Mouse (Mus musculus) gastrocnemius, adult 2 months (tissue): ENCODE data around the gene Sfswap. TPM values are rescaled to one million over a fixed set of nuclear protein-coding genes. Genes with fewer than 3 reads are reported as not detected.

Source experiments
- DNase-seq: peaks from one replicate; pipeline ENCODE4 v3.0.0; 2022
- H3K27ac ChIP-seq: fragments of 200-600 bp; 2 replicates; pipeline ENCODE4 v1.8.1; 2022; ENCODE audit warnings: mild to moderate bottlenecking
- H3K4me3 ChIP-seq: fragments of 200-600 bp; 2 replicates; pipeline ENCODE4 v1.8.1; 2022; ENCODE audit warnings: mild to moderate bottlenecking, moderate library complexity
- CTCF ChIP-seq: fragments of 200-600 bp; IDR thresholded peaks from 2 replicates; pipeline ENCODE4 v1.8.1; 2022; ENCODE audit warnings: antibody characterized with exemption, mild to moderate bottlenecking, moderate library complexity
- intact Hi-C: fragments of 180-260 bp; cut with DNase I; formaldehyde crosslinking; loops from one replicate; pipeline ENCODE4 v1.15.1; 2025
- total RNA-seq, 2 experiments: library from RNA; stranded (reverse); gene quantifications; 2 replicates each; pipeline ENCODE4 v1.2.3; 2021

The Sfswap gene
- total RNA-seq, 2 experiments from 2014 or later: 24.5 to 26.3 TPM

DNA sequence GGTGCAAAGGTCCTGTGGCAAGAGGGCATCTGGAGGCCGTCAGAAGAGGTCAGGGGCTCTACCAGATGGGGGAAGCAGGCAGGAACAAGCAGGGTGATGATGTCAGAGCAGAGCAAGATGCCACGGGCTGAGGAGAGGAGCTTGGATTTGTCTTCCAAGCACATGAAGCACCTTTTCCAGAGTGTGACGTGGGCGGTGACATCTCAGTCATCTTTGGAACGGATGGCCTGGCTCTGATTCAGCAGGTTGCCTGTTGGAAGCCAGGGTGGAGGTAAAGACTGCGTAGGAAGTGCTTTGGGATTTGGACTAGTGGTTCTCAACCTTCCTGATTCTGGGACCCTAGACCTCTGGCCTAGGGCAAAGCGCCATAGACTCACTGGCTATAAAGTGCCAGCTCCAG lies 80.0 kb downstream of the Sfswap start:
- no peak for DNase-seq
- intact Hi-C loops: no loop called here
- no peak for TF ChIP-seq CTCF
- Histone ChIP-seq H3K4me3 (no peak overlapping the region), H3K27ac (no peak overlapping the region)

DNA sequence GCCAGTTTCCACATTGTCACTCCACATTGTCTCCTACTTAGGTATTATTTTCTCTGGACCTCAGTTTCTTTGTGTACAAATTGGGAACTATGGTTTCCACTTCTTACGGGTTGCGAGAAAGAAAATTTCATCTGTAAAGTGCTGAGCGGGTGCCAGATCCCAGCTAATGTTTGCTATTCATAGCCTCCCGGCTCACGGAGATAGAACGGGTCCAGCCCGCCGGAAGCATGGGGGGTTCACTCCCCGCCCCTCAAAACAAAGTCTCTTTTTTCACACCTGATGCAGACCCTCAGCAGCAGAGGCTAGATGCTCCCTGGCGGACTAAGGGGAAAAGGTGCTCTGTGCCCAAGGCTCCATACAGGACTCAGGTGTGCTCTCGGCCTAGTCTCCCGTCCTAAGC lies 82.3 kb downstream of the Sfswap start:
- intact Hi-C loops: loop anchor here (2.0 kb wide), 1 partner anchor 83 kb away; the partner anchor contains the start of gene Sfswap
- Histone ChIP-seq H3K27ac (no peak overlapping the region), H3K4me3 (peak overlapping the region; percentile 87)
- DNase-seq: no peak
- TF ChIP-seq CTCF: no peak

DNA sequence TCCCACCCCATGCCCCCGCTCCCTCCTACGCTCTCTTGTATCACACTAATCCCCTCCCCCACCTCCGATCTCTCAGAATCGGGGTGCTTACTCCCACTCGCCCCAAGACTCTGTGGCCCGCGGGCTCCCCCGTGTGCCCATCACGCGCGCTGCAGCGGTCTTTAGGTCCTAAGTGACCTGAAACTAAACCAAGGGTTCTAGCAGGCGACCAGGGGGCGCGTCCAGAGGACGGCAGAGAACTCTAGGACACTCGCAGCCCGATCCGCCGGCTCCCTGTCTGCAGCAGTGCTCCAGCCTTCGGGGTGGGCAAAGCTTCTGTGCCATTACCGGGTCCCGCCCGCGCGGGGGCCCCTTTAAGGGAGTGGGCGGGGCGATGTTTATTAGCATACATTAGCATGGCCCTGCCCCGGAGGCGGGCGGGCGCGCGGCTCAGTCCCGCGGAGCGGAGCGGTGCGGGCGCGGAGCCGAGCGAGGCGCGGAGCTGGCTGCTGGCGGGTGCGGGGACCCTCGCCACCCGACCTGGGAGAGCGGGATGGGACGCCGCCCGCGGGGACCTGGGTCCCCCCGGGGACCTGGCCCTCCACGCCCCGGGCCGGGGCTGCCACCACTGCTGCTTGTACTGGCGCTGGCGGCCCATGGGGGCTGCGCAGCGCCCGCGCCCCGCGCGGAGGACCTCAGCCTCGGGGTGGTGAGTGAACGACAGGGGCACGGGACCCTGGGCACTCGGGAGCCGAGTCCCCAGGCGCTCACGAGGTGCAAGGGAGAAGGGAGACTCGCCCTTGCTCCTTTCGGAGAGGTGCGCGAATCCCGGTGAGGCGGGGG lies 83.0 kb downstream of the Sfswap start, which contains the start of gene Mmp17:
Gene Mmp17, plus strand, starts transcription at position 409 of the 822 bp plus-strand sequence.
- peak; percentile 81 for TF ChIP-seq CTCF
- H3K27ac ChIP-seq: peak within 1 kb of the TSS; percentile 89
- DNase-seq: peak; percentile 90
- intact Hi-C loops: loop anchor here (2.0 kb wide), 2 partner anchors 83 to 195 kb away; partner anchors contain the start of gene Sfswap
- peak within 1 kb of the TSS; percentile 87 for H3K4me3 ChIP-seq

DNA sequence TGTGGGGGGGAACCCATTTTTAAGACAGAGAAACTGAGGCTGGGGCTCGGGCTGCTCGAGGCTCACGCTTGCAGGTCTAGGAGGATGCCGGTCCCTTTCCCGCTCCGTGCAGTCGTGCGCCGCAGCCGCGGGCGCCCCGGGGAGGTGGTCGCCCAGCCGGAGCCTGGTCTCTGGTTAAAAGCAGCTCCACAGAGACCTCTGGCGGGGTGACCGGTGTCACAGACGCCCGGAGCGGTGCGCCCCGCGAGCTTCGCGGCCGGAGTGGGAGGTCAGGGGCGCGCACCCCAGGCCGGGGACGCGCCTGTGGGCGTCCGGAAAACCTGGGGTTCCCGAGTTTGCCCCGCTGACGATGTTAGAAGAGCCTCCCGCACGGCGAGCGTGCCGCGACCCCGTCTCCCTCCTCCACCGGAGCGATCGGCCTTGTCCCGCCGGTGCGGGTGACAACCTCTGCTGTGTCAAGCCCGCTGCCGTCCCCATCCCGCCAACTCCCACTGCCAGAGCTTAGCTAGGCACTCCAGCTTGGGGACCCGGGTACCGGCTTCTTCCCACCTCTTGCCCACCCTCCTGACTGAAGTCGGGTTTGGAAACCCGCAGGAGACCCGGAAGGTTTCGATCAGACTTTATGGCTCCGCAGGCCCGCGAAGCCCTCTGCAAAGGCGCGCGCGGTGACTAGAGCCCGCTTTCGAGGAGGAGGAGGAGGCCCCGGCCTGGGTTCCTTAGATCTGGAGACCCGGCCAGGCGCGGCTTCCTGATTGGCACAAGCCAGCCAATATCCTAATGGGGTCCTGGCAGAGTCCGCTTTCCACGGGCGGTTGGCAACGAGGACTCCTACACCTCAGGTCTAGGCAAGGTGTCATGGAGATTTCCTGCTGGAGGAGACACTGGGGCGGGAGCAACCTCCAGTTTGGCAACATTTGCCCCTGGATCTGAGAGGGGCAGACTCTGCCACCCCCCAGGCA lies 83.8 kb downstream of the Sfswap start:
- H3K27ac ChIP-seq: peak overlapping the region; percentile 89
- peak overlapping the region; percentile 87 for H3K4me3 ChIP-seq
- TF ChIP-seq CTCF: no peak; the same call in 1 of the 2 replicates
- DNase-seq: peak; percentile 41
- intact Hi-C loops: loop anchor here (2.0 kb wide), 1 partner anchor 196 kb away; no protein-coding TSS in a partner anchor

DNA sequence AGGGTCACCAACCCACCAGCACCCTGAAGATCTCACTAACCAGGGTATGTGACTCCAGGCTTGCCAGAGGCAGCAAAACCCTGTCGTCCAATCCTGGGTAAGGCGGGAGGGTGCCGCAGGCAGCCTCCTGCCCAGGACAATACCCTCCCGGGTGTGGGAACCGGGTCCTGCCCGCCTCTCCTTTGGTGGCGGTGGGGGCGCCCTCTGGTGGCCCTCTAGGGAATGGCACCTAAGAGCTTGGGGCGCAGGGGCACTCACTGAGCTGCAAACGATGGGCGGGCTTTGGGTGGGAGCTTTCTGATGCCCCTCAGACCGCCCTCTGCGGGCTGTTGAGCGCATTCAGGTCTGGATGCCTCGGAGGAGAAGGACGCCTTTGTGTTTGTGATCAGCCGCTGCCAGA lies 85.0 kb downstream of the Sfswap start:
- no peak overlapping the region for H3K27ac ChIP-seq
- DNase-seq: peak; percentile 85
- TF ChIP-seq CTCF: peak; percentile 96
- H3K4me3 ChIP-seq: peak overlapping the region; percentile 87
- intact Hi-C loops: loop anchor here (2.0 kb wide), 3 partner anchors 169 to 523 kb away; no protein-coding TSS in a partner anchor

DNA sequence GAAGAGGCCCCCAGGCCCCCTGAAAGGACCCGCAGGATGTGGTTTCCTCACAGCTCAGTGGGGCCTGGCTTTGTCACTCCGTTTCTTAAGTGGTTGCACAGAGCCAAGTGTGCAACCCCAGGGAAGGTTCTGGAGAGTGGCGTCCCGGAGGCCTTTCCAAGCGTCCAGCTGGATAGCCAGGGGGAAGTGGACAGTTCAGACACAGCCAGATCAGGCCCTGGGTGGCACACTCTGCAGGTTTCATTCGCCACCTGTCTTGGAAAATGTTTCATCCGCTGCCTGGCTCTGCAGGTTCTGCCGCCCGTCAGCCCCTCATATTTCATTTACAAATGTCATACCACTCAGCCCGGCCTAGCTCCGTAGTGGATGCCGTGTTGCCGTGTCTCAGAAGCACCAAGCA lies 85.5 kb downstream of the Sfswap start:
- no peak overlapping the region for H3K27ac ChIP-seq
- TF ChIP-seq CTCF: no peak
- H3K4me3 ChIP-seq: no peak overlapping the region
- DNase-seq: no peak
- intact Hi-C loops: loop anchor here (2.0 kb wide), 3 partner anchors 170 to 524 kb away; no protein-coding TSS in a partner anchor

DNA sequence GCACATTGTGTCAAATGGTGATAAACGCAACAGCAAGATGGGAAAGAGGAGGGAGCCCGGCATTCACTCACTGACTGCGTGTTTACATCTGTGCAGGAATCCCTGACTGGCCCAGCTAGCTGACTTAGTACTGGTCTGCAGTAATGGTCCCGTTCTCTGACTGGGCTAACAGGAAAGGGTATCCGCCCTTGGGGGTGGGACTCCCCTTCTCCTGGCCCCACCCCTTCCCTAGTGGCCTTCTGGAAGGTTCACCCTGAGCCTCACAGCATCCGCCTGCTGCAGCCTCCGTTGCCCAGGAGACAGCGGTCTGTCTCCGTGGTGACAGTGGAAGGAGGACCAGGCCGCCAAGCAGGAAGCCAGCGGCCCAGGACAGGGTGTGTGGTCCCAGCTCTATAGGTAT lies 89.9 kb downstream of the Sfswap start:
- no peak for DNase-seq

DNA sequence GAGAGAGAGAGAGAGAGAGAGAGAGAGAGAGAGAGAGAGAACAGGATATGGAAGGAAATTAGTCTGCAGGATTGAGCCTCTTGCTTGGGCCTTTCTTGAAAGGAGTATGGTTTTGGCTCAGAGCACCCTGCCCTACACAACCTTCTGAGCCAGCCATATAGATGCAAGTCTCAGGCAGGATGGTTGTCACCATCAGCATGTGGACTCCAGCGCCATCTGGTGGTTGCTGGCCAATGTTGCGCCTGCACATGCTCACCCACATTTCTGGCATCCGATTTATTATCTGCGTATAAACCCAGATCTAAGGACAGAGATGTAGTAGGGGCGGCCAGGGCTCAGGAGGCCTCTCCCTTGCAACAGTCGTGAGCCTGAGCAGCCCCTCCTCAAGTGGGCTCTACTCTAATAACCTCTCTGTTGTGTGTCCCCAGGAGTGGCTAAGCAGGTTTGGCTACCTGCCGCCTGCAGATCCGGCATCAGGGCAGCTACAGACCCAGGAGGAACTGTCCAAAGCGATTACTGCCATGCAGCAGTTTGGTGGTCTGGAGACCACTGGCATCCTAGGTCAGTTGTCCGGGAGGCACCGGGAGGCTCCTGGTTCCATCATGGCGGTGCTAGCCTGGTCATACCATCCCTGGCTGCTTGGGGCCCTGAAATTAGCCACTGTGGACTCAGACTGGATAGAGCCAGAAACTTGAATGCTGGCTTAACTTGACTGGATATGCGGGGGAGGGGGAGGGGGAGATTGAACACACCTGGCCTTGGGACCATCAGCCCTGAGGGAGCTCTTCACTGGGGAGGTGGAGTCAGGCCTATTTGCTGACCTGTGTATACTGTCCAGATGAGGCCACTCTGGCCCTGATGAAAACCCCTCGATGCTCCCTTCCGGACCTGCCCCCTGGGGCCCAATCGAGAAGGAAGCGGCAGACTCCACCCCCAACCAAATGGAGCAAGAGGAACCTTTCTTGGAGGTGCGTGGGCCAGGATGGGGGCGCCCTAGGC lies 93.4 kb downstream of the Sfswap start:
- peak; percentile 87 for DNase-seq
- TF ChIP-seq CTCF: peak; percentile 98; the same call in 1 of the 2 replicates
- Histone ChIP-seq H3K27ac (no peak overlapping the region), H3K4me3 (no peak overlapping the region)
- intact Hi-C loops: loop anchor here (1.0 kb wide), 1 partner anchor 416 kb away; no protein-coding TSS in a partner anchor

More for the DNA sequence above, 89.9 kb downstream of the Sfswap start:
- TF ChIP-seq CTCF: no peak
- Histone ChIP-seq H3K27ac (no peak overlapping the region), H3K4me3 (no peak overlapping the region)
- intact Hi-C loops: no loop called here

DNA sequence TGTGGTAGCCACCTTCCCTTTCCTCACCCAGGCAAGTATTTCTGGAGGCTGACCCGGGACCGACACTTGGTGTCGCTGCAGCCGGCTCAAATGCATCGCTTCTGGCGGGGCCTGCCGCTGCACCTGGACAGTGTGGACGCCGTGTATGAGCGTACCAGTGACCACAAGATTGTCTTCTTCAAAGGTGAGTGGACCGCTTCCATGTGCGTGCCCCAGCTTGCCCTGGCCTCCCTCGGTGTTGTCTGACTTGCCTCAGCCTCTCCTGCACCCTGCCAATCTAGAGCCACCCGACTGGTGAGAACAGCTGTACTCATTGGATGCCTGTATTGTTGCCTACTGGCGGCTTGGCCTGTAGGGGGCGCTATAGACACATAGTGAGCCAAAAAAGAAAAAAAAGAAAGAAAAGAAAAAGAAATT lies 101.1 kb downstream of the Sfswap start:
- Histone ChIP-seq H3K4me3 (no peak overlapping the region), H3K27ac (no peak overlapping the region)
- DNase-seq: no peak
- peak; percentile 51 for TF ChIP-seq CTCF
- intact Hi-C loops: no loop called here

DNA sequence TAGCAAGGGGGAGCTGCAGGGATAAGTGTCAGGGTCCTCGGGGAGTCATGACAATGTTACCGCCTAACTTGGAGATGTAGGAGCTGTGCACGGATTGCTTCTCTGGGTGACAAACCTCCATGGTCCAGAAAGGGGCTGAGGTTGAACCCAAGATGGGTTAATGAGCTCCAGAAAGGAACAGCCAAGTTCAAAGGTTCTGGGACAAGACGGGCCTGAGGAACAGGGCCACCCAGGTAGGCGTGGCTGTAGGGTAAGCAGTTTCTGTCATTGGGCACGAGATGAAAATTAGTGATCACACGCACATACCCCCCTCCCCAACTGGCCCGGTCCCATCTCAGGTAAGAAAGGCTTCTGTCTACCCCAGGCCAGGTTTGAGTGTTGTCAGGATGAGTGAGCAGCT lies 106.5 kb downstream of the Sfswap start:
- no peak for DNase-seq
- TF ChIP-seq CTCF: no peak
- no peak overlapping the region for H3K4me3 ChIP-seq
- no peak overlapping the region for H3K27ac ChIP-seq
- intact Hi-C loops: no loop called here

DNA sequence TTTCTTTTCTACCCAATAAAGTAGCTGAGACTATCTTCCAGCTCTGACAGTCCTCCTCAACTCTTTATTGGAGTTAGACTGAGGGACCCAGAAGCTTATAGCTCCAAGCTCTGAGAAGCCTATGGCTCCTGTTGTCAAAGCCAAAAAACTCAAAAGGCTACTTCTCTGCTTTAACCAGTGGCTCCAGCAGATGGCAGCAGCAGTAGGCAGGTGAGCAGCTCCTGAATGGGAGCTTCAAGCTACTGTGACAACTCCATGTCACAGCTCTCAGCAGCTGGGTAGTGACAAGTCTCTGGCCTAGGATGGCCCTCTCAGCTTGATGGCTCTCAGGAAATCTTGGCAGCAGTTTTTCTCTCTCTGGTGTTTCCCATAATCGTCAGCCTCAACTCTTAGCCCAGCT lies 110.0 kb downstream of the Sfswap start:
- H3K27ac ChIP-seq: no peak overlapping the region
- TF ChIP-seq CTCF: peak; percentile 88
- no peak overlapping the region for H3K4me3 ChIP-seq
- peak; percentile 74 for DNase-seq
- intact Hi-C loops: loop anchor here (5.0 kb wide), 1 partner anchor 111 kb away; no protein-coding TSS in a partner anchor
